Mouse (Mus musculus) kidney, postnatal 36 days (tissue): ENCODE results near the gene Rpl19.
A peak's percentile ranks its signal among the peaks of the same experiment; 100 is the strongest.

Source experiments
- DNase-seq, 2 experiments: peaks; one replicate each; pipeline ENCODE4 v3.0.0; 2021 to 2022; ENCODE audit warnings: mixed read lengths in 2 of 2

Rpl19 gene

DNA sequence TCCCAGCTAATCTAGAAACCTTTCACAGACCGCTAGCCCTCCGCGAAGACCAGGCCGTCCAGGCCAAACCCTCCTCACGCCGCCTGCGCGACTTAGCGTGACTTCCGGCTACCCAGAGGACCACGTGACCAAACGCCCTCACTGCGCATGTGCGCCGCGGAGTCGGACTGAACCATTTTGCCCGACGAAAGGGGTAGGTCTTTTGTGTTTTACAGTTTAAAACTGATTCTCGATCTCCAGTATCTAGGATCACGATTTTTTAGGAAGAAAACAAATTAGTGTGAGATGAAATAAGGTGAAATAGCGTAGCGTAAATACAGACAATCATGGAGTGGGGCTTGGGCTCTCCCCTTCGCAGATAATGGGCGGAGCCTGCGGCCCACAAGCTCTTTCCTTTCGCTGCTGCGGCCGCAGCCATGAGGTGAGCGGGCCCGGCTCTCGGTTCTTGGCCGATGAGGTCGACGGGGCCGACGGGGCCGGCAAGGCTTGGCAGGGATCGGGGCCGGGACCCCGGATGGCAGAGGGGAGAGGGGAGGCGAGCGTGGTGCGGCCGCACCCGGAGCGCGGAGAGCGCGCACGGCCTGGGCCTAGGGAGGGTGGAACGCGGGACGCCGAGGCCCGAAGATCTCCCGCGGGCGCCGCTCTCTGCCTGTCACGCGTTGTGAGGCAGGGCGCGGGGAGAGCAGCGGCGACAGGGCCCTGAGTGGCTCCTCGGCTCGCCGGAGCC is at the start of gene Rpl19:
Rpl19 (plus strand) TSS at position 141 of the 727 bp plus-strand sequence.
- DNase-seq = peak; percentile 92 to 94

DNA sequence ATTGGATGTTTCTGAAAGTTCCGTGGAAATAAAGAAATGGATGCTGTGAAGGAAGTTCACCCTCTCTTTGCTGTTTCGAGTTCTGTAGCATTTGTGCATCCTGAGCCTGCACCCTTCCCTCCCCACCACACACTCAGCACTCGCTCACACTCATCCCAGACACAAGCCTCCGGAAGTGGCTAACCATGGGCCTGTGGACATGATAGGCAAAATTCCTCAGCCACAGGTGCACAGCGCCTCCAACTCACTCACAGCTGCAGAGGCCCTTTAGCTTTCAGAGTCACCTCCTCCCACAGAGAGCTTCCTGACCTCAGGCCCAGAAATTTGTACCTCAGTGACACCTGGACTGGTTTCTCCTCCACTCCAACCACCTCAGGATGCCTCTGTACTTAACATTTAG is 48.7 kb upstream of the Rpl19 start:
- no peak for DNase-seq

DNA sequence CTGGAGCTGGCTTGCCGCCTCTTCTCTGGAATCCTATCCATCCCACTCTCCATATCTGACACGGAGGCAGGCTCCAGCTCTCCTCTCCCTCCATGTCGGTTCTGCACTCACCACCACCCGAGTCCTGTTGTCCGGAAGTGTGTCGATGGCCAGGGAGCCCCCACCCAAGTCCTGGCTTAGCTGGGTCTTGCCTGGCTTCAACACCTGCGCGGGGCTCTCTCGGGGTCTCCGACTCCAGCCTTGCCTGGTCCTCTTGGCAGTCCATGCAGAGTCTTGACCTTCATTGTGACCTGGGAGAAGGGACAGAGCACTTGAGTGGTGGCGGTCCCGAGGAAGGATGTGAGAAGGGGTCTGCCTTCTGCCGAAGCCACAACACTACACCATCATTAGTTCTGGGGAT is 48.1 kb upstream of the Rpl19 start:
- no peak for DNase-seq

DNA sequence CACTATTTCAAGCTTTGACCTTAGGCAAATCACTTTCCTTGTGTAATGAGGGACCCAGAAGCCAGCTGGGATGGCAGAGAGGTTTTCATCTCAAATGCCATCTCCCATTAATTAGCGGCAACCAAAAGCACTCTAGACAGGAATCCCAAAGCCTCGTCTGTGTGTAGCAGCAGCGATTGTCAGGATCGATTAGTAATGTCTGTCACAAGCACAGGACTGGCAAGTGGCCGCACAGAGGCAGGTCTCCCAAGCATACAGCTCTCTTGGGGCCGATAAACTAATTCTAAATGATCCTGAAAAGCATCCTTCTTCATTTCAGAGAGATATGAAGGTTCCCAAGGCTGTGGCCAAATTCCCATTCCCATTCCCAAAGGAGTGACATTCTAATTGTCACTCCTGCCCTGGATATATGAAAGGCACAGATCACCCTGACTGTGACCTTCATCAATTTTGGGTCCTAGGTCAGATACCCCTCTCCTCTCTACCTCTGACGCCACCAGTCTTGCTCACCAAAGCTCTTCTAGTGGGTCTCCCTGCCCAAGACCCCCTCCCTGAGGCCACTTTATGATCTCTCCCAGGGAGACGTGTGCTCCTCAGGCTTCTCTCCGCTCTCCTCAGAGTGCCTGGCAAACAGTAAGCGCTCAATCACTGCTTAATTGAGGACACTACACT is 46.5 kb upstream of the Rpl19 start:
- no peak for DNase-seq

DNA sequence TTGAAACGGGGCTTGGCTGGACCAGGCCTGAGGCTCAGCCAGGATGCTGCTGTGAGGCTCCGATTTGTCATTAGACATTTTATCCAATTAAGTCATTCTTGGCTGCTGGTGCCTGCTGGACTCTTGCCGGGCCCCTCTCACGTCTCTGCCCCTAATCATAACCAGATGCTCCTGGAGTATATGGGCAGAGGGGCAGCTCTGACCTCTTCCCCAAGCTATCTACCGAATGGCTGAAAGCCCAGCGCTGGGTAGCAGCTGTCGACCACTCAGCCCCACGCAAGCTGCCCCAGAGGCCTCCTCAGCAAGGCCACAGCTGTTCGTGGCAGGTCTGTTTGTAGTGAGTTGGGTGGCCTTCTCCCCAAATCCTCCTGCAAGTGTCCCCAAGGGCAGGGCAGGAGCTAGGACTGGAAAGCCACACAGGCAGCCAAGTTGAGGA is 46.0 kb upstream of the Rpl19 start:
- no peak for DNase-seq

DNA sequence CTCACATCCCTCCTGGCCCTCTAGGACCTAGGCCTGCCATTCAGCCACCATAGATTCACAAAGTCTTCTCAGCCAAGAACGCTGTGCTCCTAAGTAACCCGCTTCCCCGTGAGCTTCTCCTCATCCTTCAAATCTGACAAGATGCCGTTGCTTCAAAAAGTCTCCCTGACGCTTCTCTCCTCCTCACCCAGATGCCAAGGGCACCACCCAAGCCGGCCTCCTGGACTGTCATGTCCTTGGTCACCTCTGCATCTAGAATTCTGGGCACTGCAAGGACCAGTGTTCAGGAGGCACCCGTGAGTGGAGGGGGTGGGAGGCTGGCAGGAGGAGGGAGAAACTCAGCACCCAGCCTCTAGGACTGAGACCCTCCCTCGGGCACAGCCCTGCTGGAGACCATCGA is 43.8 kb upstream of the Rpl19 start:
- DNase-seq = no peak

DNA sequence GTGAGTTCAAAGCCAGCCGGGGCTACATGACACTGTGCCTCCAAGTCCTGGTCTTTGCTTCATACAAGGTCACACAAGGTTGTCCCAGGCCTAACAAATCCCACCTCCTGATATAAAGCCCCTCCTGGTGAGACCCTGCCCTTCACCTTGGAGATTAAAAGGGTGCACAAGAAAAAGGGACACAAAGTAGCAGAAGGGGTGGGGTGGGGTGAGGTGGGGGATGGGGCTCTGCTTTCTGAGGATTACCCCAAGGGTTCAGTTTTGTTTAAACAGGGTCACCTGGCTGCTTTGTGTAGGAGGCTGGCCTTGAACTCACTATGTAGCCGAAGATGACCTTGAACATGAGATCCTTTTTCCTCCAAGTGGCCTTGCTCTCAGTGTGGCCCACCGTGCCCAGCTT is 43.0 kb upstream of the Rpl19 start:
- DNase-seq = no peak

DNA sequence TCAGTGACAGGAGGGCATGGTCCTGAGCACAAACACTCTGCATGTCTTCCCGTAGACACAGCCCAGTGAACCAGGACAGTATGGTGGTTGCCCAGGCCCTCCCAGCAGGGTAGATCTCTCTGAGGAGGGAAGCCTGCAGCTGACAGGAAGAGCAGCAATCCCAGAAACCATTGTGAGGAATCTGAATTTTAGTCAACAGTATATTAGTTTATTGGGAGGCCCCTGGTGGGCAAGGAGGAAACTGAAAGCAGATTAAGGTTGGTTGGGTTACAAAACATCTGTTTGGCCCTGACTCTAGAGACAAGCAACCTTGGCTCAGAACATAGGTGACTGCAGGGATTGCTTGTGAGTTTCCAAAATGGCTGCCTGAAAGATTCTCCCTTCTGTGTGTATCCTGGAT is 42.5 kb upstream of the Rpl19 start:
- no peak for DNase-seq

DNA sequence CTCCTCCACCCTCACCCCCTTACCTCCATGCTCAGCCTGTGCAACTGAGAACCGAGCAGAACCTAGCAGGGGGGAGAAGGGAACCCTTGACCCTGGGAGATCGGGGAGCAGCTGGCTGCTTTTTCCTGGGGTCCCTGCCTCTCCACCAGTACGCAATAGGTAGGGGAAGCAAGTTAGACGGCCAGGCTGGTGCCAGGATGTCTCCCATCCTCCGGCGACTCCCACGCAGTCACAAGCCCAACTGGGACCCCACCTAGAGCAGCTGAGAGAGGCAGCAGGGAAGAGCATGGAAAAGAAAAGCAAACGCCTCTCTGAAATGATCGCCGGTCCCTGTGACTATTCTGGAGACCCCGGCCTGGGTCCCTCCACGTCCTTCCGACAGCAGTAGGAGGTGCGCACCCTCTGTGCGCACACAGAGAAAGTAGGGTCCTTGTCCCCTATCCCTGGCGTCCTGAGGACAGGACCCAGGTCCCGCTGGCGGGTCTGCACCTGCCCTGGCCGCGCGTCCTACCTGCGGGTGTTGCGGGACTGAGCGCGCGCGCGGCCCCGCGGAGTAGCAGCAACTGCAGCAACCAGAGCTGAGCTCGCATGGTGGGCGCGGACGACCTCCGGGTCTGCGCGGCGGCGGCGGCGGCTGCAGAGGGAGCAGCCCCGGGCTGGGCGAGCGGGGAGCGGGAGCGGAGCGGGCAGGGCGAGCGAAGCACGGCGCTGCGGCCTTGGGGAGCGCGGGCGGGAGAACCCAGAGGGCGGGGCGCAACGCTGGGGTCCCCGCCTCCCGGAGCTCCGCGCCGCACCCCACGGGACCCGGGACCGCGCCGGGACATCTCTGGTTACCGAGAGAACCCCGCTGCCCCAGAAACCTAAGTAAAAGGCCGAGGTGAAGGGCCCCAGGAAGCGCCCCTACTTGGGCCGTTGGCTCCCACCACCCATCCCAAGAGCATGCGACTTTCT is 40.5 kb upstream of the Rpl19 start, which contains the start of gene Plxdc1:
Plxdc1 (minus strand) TSS at position 718 of the 951 bp plus-strand sequence.
- peak; percentile 17 to 58 for DNase-seq

DNA sequence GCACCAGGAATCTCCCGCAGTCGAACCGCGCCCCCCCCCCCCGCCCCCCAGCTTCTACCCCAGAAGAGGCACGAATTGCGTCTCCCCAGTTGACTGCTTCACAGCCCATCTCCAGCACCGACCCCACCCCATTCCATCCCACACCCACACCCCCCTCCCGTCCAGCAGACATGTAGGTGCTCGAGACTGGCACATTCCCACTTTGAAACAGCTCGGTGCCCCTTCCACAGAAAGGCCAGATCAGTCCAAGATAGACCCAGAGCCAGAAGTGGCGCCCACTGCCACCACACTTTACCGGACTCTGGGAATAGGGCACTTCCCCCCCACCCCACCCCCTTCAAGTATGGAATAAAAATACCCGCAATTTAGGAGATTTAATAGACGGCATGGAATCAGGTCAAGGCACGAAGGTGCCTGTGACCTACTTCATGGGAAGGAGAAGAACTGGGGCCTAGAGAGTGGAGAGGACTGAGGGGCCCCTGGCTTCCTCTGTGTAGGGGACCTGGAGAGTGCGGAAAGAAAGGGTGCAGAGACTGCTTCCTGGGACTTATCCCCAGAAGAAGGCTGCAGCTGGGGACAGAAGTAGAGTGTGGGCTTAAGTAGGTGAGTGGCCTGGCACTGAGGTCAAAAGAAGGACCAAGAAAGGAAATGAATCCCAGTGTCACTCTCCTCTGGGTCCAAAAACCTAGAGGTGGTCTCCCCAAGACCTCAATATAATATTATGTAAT is 39.6 kb upstream of the Rpl19 start:
- no peak for DNase-seq

DNA sequence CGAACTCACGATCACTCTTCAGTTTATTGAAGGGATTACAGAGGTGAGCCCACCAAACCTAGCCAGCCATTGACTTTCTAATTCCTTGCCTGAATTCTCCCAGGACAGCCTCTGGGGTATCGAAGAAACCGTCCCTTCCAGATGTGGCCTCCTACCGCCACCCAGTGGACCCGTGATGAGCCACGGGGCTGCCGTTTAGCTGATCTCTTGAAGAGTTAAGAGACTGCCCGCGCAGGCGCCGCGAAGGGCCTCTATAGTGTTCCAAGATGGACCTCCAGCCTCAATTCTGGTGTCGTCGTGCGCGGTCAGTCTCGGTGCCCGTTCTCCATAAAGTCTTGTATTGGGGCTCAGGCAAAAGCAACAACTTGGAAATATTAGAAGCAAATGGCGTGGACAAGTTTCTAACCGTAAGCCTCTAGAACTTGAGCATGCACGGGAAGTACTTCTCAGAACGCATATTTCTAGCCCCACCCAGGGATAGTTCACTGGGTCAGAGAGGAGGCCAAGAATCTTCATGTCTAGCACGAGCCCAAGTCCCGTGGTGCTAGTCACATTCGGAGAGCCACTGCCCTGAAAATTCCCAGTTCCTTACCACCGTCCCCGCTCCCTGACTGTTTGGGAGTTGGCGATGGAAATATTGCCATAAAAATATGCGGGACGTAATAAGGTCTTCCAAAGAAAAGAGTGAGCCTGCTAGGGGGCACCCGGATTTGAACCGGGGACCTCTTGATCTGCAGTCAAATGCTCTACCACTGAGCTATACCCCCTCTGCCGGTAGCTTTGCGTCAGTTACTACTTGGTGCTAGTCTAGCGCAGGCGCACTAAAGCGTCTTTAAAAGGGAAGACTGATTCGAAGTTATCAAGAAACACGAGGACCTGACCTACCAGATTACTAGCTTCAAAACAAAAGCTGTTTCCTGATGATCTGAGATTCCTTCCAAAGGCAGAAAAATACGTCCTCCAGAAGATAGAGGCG is 38.7 kb upstream of the Rpl19 start:
- peak; percentile 95 to 96 for DNase-seq

DNA sequence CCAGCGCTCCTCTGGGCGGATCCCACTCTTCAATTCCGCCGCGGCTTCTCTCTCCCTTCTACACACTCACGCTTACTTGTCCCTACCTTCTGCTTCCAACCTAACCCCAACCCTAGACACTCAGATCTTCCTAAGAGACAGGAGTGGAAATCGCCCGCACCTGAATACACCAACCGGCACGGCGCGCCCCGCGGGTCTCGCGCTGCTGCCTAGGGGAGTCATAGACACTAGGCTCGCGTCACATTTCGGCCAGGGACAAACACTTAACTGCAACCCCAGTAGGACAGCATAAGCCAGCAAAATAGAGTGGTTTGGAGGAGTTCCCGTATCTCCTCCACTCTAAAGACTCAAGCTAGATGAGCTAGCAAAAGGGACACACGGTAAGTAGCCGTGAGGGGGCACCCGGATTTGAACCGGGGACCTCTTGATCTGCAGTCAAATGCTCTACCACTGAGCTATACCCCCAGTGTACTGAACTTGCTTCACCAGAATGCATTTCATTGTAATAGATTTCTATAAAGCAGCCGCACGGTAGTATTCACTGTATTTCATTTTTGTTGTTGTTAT is 37.9 kb upstream of the Rpl19 start:
- DNase-seq = peak; percentile 92 to 94

DNA sequence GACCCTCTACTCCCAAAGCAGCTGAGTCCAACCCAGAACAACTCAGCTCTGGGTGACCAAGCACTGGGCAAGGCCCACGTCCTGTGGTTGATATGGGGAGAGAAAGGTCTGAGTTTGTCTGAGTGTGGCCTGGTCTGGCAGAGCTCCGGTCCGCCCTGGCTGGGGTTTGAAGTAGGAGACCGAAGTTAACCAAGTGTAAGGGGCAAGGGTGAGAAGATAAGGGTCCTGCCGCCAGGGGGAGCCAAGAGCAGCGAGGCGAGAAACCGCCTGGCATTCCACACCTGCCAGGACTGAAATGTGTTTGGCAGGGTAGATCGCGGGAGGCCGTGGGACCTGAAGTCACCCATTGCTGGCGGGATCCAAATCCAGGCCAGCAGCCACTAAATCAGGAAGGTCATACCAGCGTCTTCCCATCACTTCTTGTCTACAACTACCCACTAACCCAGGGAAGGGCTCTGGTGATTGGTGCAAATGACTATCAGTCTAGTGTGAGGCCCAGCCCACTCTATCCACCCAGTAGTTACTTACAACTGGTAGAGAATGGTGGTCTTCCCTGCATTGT is 31.9 kb upstream of the Rpl19 start:
- peak; percentile 83 to 95 for DNase-seq

DNA sequence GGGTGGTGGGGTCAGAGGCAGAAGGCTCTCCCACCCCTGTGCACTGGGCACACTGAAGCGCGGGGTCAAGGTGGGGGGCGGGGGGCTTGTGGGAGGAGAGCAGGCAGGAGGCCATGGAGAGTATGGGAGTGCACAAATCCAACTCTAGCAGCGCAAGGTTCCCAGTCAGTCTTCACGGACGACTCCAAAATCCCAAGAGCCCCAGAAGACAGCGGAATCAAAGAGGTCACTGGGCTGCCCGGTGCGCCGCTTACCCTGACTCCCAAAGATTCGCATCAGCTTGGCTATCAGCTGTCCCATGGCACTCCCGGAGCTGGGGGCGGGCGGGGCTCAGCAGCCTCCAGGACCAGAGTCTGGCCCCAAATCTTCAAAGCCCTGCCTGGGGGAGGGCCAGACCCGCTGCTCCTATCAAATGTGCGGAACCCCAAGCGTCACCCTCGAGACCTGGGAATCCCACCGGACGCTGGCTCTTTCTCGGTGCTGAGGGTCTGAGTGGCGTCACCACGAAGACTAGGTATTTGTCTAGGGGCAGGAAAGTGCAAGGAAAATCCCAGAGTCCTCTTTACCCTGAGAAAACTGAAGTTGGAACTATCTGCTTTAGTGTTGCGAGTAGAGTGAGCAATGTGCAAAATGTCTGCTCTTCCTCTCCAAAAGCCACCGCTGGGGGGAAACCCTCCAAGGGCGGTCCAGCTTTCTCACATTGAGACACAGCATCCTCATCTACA is 30.8 kb upstream of the Rpl19 start, which contains the start of gene Arl5c:
Arl5c (minus strand) TSS at position 618 of the 725 bp plus-strand sequence.
- DNase-seq = peak; percentile 19 to 56

DNA sequence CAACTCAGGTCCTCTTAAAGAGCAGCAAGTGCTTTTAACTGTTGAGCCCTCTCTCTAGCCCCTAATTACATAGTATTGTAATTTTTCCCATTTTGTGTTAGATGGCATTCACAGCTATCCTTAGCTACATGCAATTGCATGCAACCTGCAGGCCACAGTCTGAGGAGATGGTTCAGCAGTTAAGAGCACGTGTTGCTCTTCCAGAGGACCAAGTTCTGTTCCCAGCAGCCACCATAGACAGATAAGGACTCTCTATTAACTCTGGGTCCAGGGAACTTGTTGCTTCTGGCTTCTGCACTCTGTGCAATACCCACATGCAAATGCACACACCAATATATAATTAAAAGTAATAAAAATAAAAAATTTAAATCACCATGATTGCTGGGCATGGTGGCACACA is 29.8 kb upstream of the Rpl19 start:
- no peak for DNase-seq

DNA sequence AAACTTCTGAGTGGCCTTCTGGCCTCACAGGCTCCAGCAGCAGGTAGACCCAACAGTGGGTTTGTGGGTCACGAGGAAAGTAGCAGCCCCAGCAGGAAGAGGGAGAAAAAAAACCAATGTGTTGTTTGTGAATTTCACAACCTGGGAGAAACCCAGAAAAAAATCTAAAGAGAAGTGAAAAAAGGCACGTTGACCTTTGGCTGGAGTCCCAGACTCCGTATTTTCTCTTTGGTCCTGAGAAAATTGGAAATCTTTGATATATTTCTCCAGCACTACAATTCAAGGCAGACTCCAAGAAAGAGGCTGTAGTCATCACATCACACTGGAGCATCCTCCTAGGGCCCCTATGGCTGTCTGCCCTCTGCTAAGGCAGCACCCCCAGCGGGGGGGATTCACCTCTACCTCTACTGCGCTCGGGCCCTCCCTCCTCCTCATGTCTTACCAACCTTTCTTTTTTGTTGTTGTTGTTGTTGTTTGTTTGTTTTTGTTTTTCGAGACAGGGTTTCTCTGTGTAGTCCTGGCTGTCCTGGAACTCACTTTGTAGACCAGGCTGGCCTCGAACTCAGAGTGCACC is 29.0 kb upstream of the Rpl19 start:
- DNase-seq = no peak

DNA sequence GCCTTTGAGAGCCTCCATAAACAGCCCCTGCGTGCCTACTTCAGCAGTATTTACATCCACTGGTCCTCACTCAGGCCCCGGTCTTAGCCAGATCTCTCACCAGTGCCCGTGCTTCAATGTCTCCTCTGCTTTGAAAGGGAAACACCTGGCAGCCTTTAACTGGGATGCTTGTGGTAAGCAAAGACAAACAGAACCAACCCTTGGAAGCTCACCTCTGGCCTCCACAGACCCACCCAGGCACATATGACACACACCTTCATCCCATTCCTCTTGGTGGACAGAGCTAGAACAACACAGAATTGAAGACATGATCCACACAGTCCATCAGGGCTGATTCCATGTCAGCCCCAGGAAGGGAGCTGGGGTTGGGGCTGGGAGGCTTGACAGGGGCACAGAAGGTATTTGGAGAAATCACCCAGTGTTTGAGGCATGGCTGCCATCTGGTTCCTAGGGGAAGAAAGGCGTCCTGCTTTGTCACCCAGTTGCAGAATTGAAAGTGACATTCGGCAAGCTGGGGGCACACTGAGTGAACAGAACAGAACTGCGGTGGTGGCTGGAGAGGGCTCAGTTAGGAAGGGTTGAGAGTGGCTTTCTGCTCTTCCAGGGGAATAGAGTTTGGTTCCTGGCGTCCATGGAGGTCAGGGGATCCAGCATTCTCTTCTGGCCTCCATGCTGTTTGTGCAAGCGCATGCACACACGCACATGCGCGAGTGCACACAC is 28.3 kb upstream of the Rpl19 start:
- no peak for DNase-seq

DNA sequence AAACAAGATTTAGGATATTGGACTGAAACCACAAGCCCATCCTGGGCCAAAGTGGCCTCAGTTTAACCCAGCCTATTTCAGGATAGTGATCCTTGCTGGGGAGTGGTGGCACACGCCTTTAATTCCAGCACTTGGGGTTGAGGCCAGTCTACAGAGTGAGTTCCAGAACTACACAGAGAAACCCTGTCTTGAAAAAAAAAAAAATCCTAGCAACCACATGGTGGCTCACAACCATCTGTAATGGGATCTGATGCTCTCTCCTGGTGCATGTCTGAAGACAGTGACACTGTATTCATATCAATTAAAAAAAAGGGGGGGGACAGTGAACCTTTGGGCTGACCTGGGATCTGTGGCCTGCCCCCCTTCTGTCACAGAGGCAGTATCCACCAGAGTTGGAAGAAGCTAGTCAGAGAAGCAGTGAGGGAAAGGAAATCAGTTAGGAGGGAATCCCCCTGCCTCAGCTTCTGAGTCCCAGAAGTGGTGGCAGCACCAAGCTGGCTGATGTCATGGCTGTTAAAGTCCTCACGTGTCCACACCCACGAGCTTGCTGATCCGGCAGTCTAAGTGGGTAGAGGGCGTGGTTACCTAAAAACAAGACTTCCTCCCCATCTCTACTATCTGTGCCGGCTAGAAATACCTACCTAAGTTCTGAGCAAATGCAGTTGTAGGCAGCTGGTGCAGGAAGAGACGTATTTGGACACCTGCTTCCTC is 27.5 kb upstream of the Rpl19 start:
- DNase-seq = no peak
